Mouse (Mus musculus): ENCODE data around the gene Zfand6. TPM values are rescaled to one million over a fixed set of nuclear protein-coding genes. Genes with fewer than 3 reads are reported as not detected.

Gene Zfand6
- polyA plus RNA-seq, 1 experiment from 2014 or later, result 133 TPM

GRCm38 (mm10) chr7:84667946-84668345 is 21.8 kb downstream of the Zfand6 start:
- H3K9ac ChIP-seq (replicated peaks; ENCODE audit: low read depth), result no peak overlapping the region
- TF ChIP-seq EP300 (IDR thresholded peaks at IDR 0.05) (no peak), CTCF (IDR thresholded peaks at IDR 0.05) (no peak)
- no peak for DNase-seq (ENCODE audit: low spot score)
- H3K4me1 ChIP-seq (ENCODE audit: insufficient read depth, low read depth, low read length), result no peaks in the 10 kb centered on the region; the same call in 1 of the 2 replicates
- no peaks in the 10 kb centered on the region for H3K9me3 ChIP-seq (ENCODE audit: low read length)
- no peak overlapping the region for H3K4me3 ChIP-seq (ENCODE audit: low read depth, low read length)
- H3K36me3 ChIP-seq (ENCODE audit: insufficient read depth, low read length), result no peaks in the 10 kb centered on the region
- H3K27me3 ChIP-seq (replicated peaks; ENCODE audit: insufficient read depth, low read length), result no peaks in the 10 kb centered on the region
- H3K4me2 ChIP-seq (replicated peaks; ENCODE audit: low read depth, low read length), result no peak overlapping the region
- no peak for ATAC-seq
- no peak overlapping the region for H3K27ac ChIP-seq (ENCODE audit: low read length)
- 81% methylated on average over 5 of the region's 5 CpGs for WGBS

- no peaks in the 10 kb centered on the region for H3K36me3 ChIP-seq (ENCODE audit: insufficient read depth, low read length)
- ATAC-seq (no peak), DNase-seq (ENCODE audit: low spot score) (peak; percentile 57)
- H3K27ac ChIP-seq (ENCODE audit: low read length), result no peak overlapping the region
- no peak overlapping the region for H3K4me3 ChIP-seq (ENCODE audit: low read depth, low read length)
- no peaks in the 10 kb centered on the region for H3K27me3 ChIP-seq (replicated peaks; ENCODE audit: insufficient read depth, low read length)
- H3K9me3 ChIP-seq (ENCODE audit: low read length), result no peaks in the 10 kb centered on the region
- no peak overlapping the region for H3K9ac ChIP-seq (replicated peaks; ENCODE audit: low read depth)
- no peak for TF ChIP-seq EP300 (IDR thresholded peaks at IDR 0.05)
- no peak for TF ChIP-seq CTCF (IDR thresholded peaks at IDR 0.05)
- H3K4me1 ChIP-seq (ENCODE audit: insufficient read depth, low read depth, low read length), result no peaks in the 10 kb centered on the region
- H3K4me2 ChIP-seq (replicated peaks; ENCODE audit: low read depth, low read length), result no peak overlapping the region
- 69% methylated on average over 2 of the region's 2 CpGs for WGBS
These were observed 37.0 kb downstream of the Zfand6 start for GRCm38 (mm10) chr7:84652740-84653139.

GRCm38 (mm10) chr7:84651987-84652321 is 37.8 kb downstream of the Zfand6 start:
- no peak for ATAC-seq
- Histone ChIP-seq H3K9me3 (ENCODE audit: low read length) (no peaks in the 10 kb centered on the region), H3K4me3 (ENCODE audit: low read depth, low read length) (no peak overlapping the region), H3K4me2 (replicated peaks; ENCODE audit: low read depth, low read length) (no peak overlapping the region), H3K27me3 (replicated peaks; ENCODE audit: insufficient read depth, low read length) (no peaks in the 10 kb centered on the region), H3K36me3 (ENCODE audit: insufficient read depth, low read length) (no peaks in the 10 kb centered on the region), H3K9ac (replicated peaks; ENCODE audit: low read depth) (no peak overlapping the region), H3K27ac (ENCODE audit: low read length) (no peak overlapping the region), H3K4me1 (ENCODE audit: insufficient read depth, low read depth, low read length) (no peaks in the 10 kb centered on the region)
- 41% methylated on average over 2 of the region's 2 CpGs for WGBS
- no peak for TF ChIP-seq CTCF (IDR thresholded peaks at IDR 0.05)
- TF ChIP-seq EP300 (IDR thresholded peaks at IDR 0.05), result no peak
- DNase-seq (ENCODE audit: low spot score), result no peak

- H3K9ac ChIP-seq (replicated peaks; ENCODE audit: low read depth), result no peak overlapping the region
- H3K9me3 ChIP-seq (ENCODE audit: low read length), result no peaks in the 10 kb centered on the region
- H3K36me3 ChIP-seq (ENCODE audit: insufficient read depth, low read length), result no peaks in the 10 kb centered on the region
- ATAC-seq, result 0 out of 2 replicates have a peak, but pooled peaks have one; percentile 26
- H3K4me1 ChIP-seq (ENCODE audit: insufficient read depth, low read depth, low read length), result no peaks in the 10 kb centered on the region
- no peak for DNase-seq (ENCODE audit: low spot score)
- no peak overlapping the region for H3K4me2 ChIP-seq (replicated peaks; ENCODE audit: low read depth, low read length)
- TF ChIP-seq EP300 (IDR thresholded peaks at IDR 0.05), result no peak
- TF ChIP-seq CTCF (IDR thresholded peaks at IDR 0.05), result no peak
- H3K27ac ChIP-seq (ENCODE audit: low read length), result no peak overlapping the region
- no peaks in the 10 kb centered on the region for H3K27me3 ChIP-seq (replicated peaks; ENCODE audit: insufficient read depth, low read length)
- no peak overlapping the region for H3K4me3 ChIP-seq (ENCODE audit: low read depth, low read length)
- 93% methylated on average over 4 of the region's 4 CpGs for WGBS
These were observed 38.3 kb downstream of the Zfand6 start for GRCm38 (mm10) chr7:84651303-84651986.

- no peaks in the 10 kb centered on the region for H3K36me3 ChIP-seq (ENCODE audit: insufficient read depth, low read length)
- H3K27me3 ChIP-seq (replicated peaks; ENCODE audit: insufficient read depth, low read length), result no peaks in the 10 kb centered on the region
- H3K27ac ChIP-seq (ENCODE audit: low read length), result no peak overlapping the region
- DNase-seq (ENCODE audit: low spot score), result no peak
- H3K9me3 ChIP-seq (ENCODE audit: low read length), result no peaks in the 10 kb centered on the region
- H3K4me3 ChIP-seq (ENCODE audit: low read depth, low read length), result no peak overlapping the region
- 93% methylated on average over 2 of the region's 2 CpGs for WGBS
- TF ChIP-seq CTCF (IDR thresholded peaks at IDR 0.05), result no peak
- no peak for TF ChIP-seq EP300 (IDR thresholded peaks at IDR 0.05)
- ATAC-seq, result no peak
- no peak overlapping the region for H3K9ac ChIP-seq (replicated peaks; ENCODE audit: low read depth)
- no peak overlapping the region for H3K4me2 ChIP-seq (replicated peaks; ENCODE audit: low read depth, low read length)
- H3K4me1 ChIP-seq (ENCODE audit: insufficient read depth, low read depth, low read length), result peaks cover 2% of the 10 kb centered on the region; the same call in 1 of the 2 replicates
These were observed 40.7 kb downstream of the Zfand6 start for GRCm38 (mm10) chr7:84649016-84649415.

- H3K36me3 ChIP-seq (ENCODE audit: insufficient read depth, low read length), result no peaks in the 10 kb centered on the region
- ATAC-seq (peak; percentile 70), DNase-seq (ENCODE audit: low spot score) (peak; percentile 77)
- TF ChIP-seq EP300 (IDR thresholded peaks at IDR 0.05) (no peak), CTCF (IDR thresholded peaks at IDR 0.05) (no peak)
- no peaks in the 10 kb centered on the region for H3K27me3 ChIP-seq (replicated peaks; ENCODE audit: insufficient read depth, low read length)
- H3K4me3 ChIP-seq (ENCODE audit: low read depth, low read length), result no peak overlapping the region
- WGBS, result 40% methylated on average over 1 of the region's 1 CpGs
- no peak overlapping the region for H3K27ac ChIP-seq (ENCODE audit: low read length)
- H3K4me2 ChIP-seq (replicated peaks; ENCODE audit: low read depth, low read length), result no peak overlapping the region
- H3K4me1 ChIP-seq (ENCODE audit: insufficient read depth, low read depth, low read length), result peaks cover 2% of the 10 kb centered on the region; the same call in 1 of the 2 replicates
- no peak overlapping the region for H3K9ac ChIP-seq (replicated peaks; ENCODE audit: low read depth)
- no peaks in the 10 kb centered on the region for H3K9me3 ChIP-seq (ENCODE audit: low read length)
These were observed 43.5 kb downstream of the Zfand6 start for GRCm38 (mm10) chr7:84646256-84646655.
